Mouse (Mus musculus) kidney, postnatal 10 days (tissue): ENCODE measurements around the gene Mical2.

ENCODE experiments used
- DNase-seq: peaks from one replicate; pipeline ENCODE4 v3.0.0; 2021; ENCODE audit warnings: mixed read lengths

The Mical2 gene

GRCm38 (mm10) chr7:112209621-112210020 is 16.0 kb upstream of the Mical2 start:
- no peak for DNase-seq

- peak; percentile 50 for DNase-seq
Observed at GRCm38 (mm10) chr7:112212921-112213721, 12.5 kb upstream of the Mical2 start.

GRCm38 (mm10) chr7:112215871-112216270 is 9.8 kb upstream of the Mical2 start:
- DNase-seq: no peak

- DNase-seq: peak; percentile 29
Observed at GRCm38 (mm10) chr7:112216720-112217119, 8.9 kb upstream of the Mical2 start.

GRCm38 (mm10) chr7:112217208-112217607 is 8.4 kb upstream of the Mical2 start:
- DNase-seq: peak; percentile 73

GRCm38 (mm10) chr7:112222733-112223524 is 2.7 kb upstream of the Mical2 start:
- DNase-seq: no peak

- DNase-seq: no peak
Observed at GRCm38 (mm10) chr7:112224854-112225253, 802 bp upstream of the Mical2 start.

GRCm38 (mm10) chr7:112226446-112227265 is 1.0 kb downstream of the Mical2 start:
- peak; percentile 52 for DNase-seq

- DNase-seq: no peak
Observed at GRCm38 (mm10) chr7:112227266-112227562, 1.6 kb downstream of the Mical2 start.

- DNase-seq: no peak
Observed at GRCm38 (mm10) chr7:112228827-112229498, 3.3 kb downstream of the Mical2 start.

GRCm38 (mm10) chr7:112231731-112232130 is 6.1 kb downstream of the Mical2 start:
- no peak for DNase-seq

- peak; percentile 38 for DNase-seq
Observed at GRCm38 (mm10) chr7:112233345-112234005, 7.8 kb downstream of the Mical2 start.

GRCm38 (mm10) chr7:112234410-112234809 is 8.8 kb downstream of the Mical2 start:
- no peak for DNase-seq

- no peak for DNase-seq
Observed at GRCm38 (mm10) chr7:112235493-112235892, 9.8 kb downstream of the Mical2 start.

GRCm38 (mm10) chr7:112237211-112237610 is 11.6 kb downstream of the Mical2 start:
- no peak for DNase-seq

GRCm38 (mm10) chr7:112237868-112238267 is 12.2 kb downstream of the Mical2 start:
- peak; percentile 60 for DNase-seq

- DNase-seq: no peak
Observed at GRCm38 (mm10) chr7:112238768-112239728, 13.4 kb downstream of the Mical2 start.

GRCm38 (mm10) chr7:112240748-112241147 is 15.1 kb downstream of the Mical2 start:
- no peak for DNase-seq

- no peak for DNase-seq
Observed at GRCm38 (mm10) chr7:112241211-112241944, 15.7 kb downstream of the Mical2 start.

GRCm38 (mm10) chr7:112241945-112242329 is 16.3 kb downstream of the Mical2 start:
- no peak for DNase-seq
